Mouse (Mus musculus): ENCODE results near the gene Lst1.
"Not testable (repeated sequence)": the region's sequence is repeated elsewhere in the genome, so short reads cannot be mapped to it uniquely, and the experiment has no call there.

The Lst1 gene

GRCm38 (mm10) chr17:35187959-35188610 is at the start of gene Lst1:
Lst1 (minus strand) TSS chr17:35188439.
- no peak for ATAC-seq (ENCODE audit: insufficient number of reproducible peaks, low FRiP score, low TSS enrichment)

- ATAC-seq (ENCODE audit: insufficient number of reproducible peaks, low FRiP score, low TSS enrichment), result no peak
Measured at GRCm38 (mm10) chr17:35237504-35237903, 49.3 kb upstream of the Lst1 start.

GRCm38 (mm10) chr17:35236996-35237395 is 48.8 kb upstream of the Lst1 start:
- ATAC-seq (ENCODE audit: insufficient number of reproducible peaks, low FRiP score, low TSS enrichment), result no peak

- peak; percentile 77 for ATAC-seq (ENCODE audit: insufficient number of reproducible peaks, low FRiP score, low TSS enrichment)
Measured at GRCm38 (mm10) chr17:35236390-35236746, 48.1 kb upstream of the Lst1 start.

GRCm38 (mm10) chr17:35235614-35236389 is 47.6 kb upstream of the Lst1 start, which contains the start of gene Nfkbil1:
Nfkbil1 (minus strand) TSS chr17:35235792.
- peak; percentile 59; the same call in 1 of the 2 replicates for ATAC-seq (ENCODE audit: insufficient number of reproducible peaks, low FRiP score, low TSS enrichment)

GRCm38 (mm10) chr17:35234903-35235302 is 46.7 kb upstream of the Lst1 start:
- no peak for ATAC-seq (ENCODE audit: insufficient number of reproducible peaks, low FRiP score, low TSS enrichment)

- ATAC-seq (ENCODE audit: insufficient number of reproducible peaks, low FRiP score, low TSS enrichment), result not testable (repeated sequence)
Measured at GRCm38 (mm10) chr17:35234090-35234489, 45.9 kb upstream of the Lst1 start.

- ATAC-seq (ENCODE audit: insufficient number of reproducible peaks, low FRiP score, low TSS enrichment), result no peak
Measured at GRCm38 (mm10) chr17:35233114-35233980, 45.1 kb upstream of the Lst1 start, which contains the start of gene Atp6v1g2. Atp6v1g2 (plus strand) TSS chr17:35233660.

GRCm38 (mm10) chr17:35232659-35233058 is 44.4 kb upstream of the Lst1 start:
- ATAC-seq (ENCODE audit: insufficient number of reproducible peaks, low FRiP score, low TSS enrichment), result no peak

- no peak for ATAC-seq (ENCODE audit: insufficient number of reproducible peaks, low FRiP score, low TSS enrichment)
Measured at GRCm38 (mm10) chr17:35232043-35232442, 43.8 kb upstream of the Lst1 start.

GRCm38 (mm10) chr17:35231022-35231421 is 42.8 kb upstream of the Lst1 start:
- ATAC-seq (ENCODE audit: insufficient number of reproducible peaks, low FRiP score, low TSS enrichment), result no peak

- no peak for ATAC-seq (ENCODE audit: insufficient number of reproducible peaks, low FRiP score, low TSS enrichment)
Measured at GRCm38 (mm10) chr17:35226561-35227046, 38.4 kb upstream of the Lst1 start.

GRCm38 (mm10) chr17:35225456-35225855 is 37.2 kb upstream of the Lst1 start:
- ATAC-seq (ENCODE audit: insufficient number of reproducible peaks, low FRiP score, low TSS enrichment), result no peak

- ATAC-seq (ENCODE audit: insufficient number of reproducible peaks, low FRiP score, low TSS enrichment), result no peak
Measured at GRCm38 (mm10) chr17:35224641-35225040, 36.4 kb upstream of the Lst1 start.

GRCm38 (mm10) chr17:35222299-35222698 is 34.1 kb upstream of the Lst1 start:
- no peak for ATAC-seq (ENCODE audit: insufficient number of reproducible peaks, low FRiP score, low TSS enrichment)

- no peak for ATAC-seq (ENCODE audit: insufficient number of reproducible peaks, low FRiP score, low TSS enrichment)
Measured at GRCm38 (mm10) chr17:35220156-35220952, 32.1 kb upstream of the Lst1 start, which contains the start of gene Gm16181. Gm16181 (plus strand) TSS chr17:35220834.

GRCm38 (mm10) chr17:35219601-35220041 is 31.4 kb upstream of the Lst1 start:
- ATAC-seq (ENCODE audit: insufficient number of reproducible peaks, low FRiP score, low TSS enrichment), result no peak; the same call in 1 of the 2 replicates

- ATAC-seq (ENCODE audit: insufficient number of reproducible peaks, low FRiP score, low TSS enrichment), result no peak
Measured at GRCm38 (mm10) chr17:35218516-35219193, 30.4 kb upstream of the Lst1 start.

- ATAC-seq (ENCODE audit: insufficient number of reproducible peaks, low FRiP score, low TSS enrichment), result no peak
Measured at GRCm38 (mm10) chr17:35213071-35213470, 24.8 kb upstream of the Lst1 start.
